Mouse (Mus musculus) hindbrain, postnatal 0 days (tissue): ENCODE results near the gene Arhgap15. TPM values are rescaled to one million over a fixed set of nuclear protein-coding genes. Genes with fewer than 3 reads are reported as not detected.
A peak's percentile ranks its signal among the peaks of the same experiment; 100 is the strongest.

ENCODE experiments used
- ATAC-seq: fragments of 200-750 bp; cut with Nextera tagmentation; 2 replicates; pipeline ENCODE4 v1.8.0; 2017; ENCODE audit warnings: mild to moderate bottlenecking, moderate TSS enrichment, moderate library complexity
- DNase-seq: peaks from one replicate; pipeline ENCODE4 v3.0.0-alpha.2; 2015; ENCODE audit warnings: low spot score
- H3K27ac ChIP-seq: fragments of 300-500 bp; sonication (generic); 2 replicates; pipeline ENCODE4 v1.5.1; 2014; ENCODE audit warnings: mild to moderate bottlenecking
- H3K27me3 ChIP-seq: fragments of 300-500 bp; sonication (generic); 2 replicates; pipeline ENCODE4 v1.6.1; 2014; ENCODE audit warnings: low read length, mixed read lengths; ENCODE audit not compliant: insufficient read depth
- H3K36me3 ChIP-seq: fragments of 300-500 bp; sonication (generic); 2 replicates; pipeline ENCODE4 v1.6.1; 2014; ENCODE audit warnings: low read length, mixed read lengths; ENCODE audit not compliant: insufficient read depth
- H3K4me1 ChIP-seq: fragments of 300-500 bp; sonication (generic); 2 replicates; pipeline ENCODE4 v1.6.1; 2014; ENCODE audit warnings: antibody characterized with exemption, low read length, mixed read lengths; ENCODE audit not compliant: insufficient read depth
- H3K4me2 ChIP-seq: fragments of 300-500 bp; sonication (generic); 2 replicates; pipeline ENCODE4 v1.6.1; 2014; ENCODE audit warnings: low read depth, mild to moderate bottlenecking, low read length, moderate library complexity, mixed read lengths
- H3K4me3 ChIP-seq: fragments of 300-500 bp; sonication (generic); 2 replicates; pipeline ENCODE4 v1.5.1; 2014; ENCODE audit warnings: low read length
- H3K9ac ChIP-seq: fragments of 300-500 bp; sonication (generic); replicated peaks from 2 replicates; pipeline ENCODE4 v1.6.1; 2014; ENCODE audit warnings: mild to moderate bottlenecking, low read length, moderate library complexity, mixed read lengths
- H3K9me3 ChIP-seq: fragments of 300-500 bp; sonication (generic); 2 replicates; pipeline ENCODE4 v1.6.1; 2016; ENCODE audit warnings: low read length, mixed read lengths
- CTCF ChIP-seq: IDR thresholded peaks from 2 replicates; pipeline ENCODE4 v1.5.1; 2016; ENCODE audit warnings: antibody characterized with exemption, control low read depth, low read depth
- WGBS: fragments of 180-500 bp; shearing (Covaris S2); extraction: QIAGEN DNeasy Blood & Tissue Kit; methylation state at CpG from one replicate; pipeline ENCODE4 v1.1.7; 2014; 5-methylcytosine and 5-hydroxymethylcytosine counted together
- polyA plus RNA-seq: library from polyadenylated mRNA; unstranded; fragments of >200 nt; fragmentation: Nextera tagmentation; extraction: Ambion mirVana; gene quantifications from 2 replicates; pipeline ENCODE4 v1.2.1, GENCODE M21; 2015
- total RNA-seq: library from RNA; depleted of rRNA; stranded (reverse); fragments of >200 nt; gene quantifications from 2 replicates; pipeline ENCODE4 v1.2.3, GENCODE M21; 2014

Arhgap15 gene
- total and polyA plus RNA-seq, 2 experiments from 2014 or later: 2.0 to 4.0 TPM

GRCm38 (mm10) chr2:44039522-44040203, 291.0 kb downstream of the Arhgap15 start:
- Histone ChIP-seq H3K4me1 (no peaks in the 10 kb centered on the region), H3K27me3 (no peaks in the 10 kb centered on the region), H3K9ac (no peak overlapping the region), H3K4me2 (no peak overlapping the region), H3K9me3 (no peaks in the 10 kb centered on the region), H3K27ac (no peak overlapping the region), H3K4me3 (no peak overlapping the region), H3K36me3 (no peaks in the 10 kb centered on the region)
- ATAC-seq (no peak), DNase-seq (no peak)
- no peak for TF ChIP-seq CTCF
- 83% methylated on average over 3 of the region's 3 CpGs for WGBS

DNA sequence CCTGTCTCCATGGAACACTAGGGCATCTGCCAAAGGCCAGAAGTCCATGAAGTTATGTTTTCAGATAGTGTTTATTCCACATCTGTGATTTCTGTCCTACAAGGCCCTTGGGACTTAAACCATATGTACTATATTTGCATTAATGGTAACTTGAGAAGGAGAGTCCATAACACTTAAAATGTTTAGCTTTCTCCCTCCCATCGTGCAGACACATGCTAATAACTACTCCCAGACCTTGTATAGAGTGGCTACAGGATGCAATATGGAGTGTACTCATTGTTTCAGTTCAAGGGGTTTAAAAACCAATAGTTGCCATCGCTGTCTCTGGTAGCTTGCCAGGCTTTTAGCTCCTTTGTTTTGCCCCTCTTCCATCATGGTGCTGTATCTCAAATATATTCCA, 295.5 kb downstream of the Arhgap15 start:
- Histone ChIP-seq H3K27me3 (no peaks in the 10 kb centered on the region), H3K9me3 (no peaks in the 10 kb centered on the region), H3K4me2 (no peak overlapping the region), H3K4me3 (no peak overlapping the region), H3K36me3 (no peaks in the 10 kb centered on the region), H3K27ac (no peak overlapping the region), H3K4me1 (no peaks in the 10 kb centered on the region), H3K9ac (no peak overlapping the region)
- WGBS: 73% methylated on average over 2 of the region's 2 CpGs
- ATAC-seq: no peak
- TF ChIP-seq CTCF: no peak
- no peak for DNase-seq

- DNase-seq (no peak), ATAC-seq (no peak)
- H3K27me3 ChIP-seq: no peaks in the 10 kb centered on the region
- no peaks in the 10 kb centered on the region for H3K4me1 ChIP-seq
- no peak for TF ChIP-seq CTCF
- no peak overlapping the region for H3K27ac ChIP-seq
- WGBS: 90% methylated on average over 1 of the region's 1 CpGs
- no peaks in the 10 kb centered on the region for H3K9me3 ChIP-seq
- H3K4me3 ChIP-seq: no peak overlapping the region
- no peaks in the 10 kb centered on the region for H3K36me3 ChIP-seq
- no peak overlapping the region for H3K9ac ChIP-seq
- no peak overlapping the region for H3K4me2 ChIP-seq
Observed at GRCm38 (mm10) chr2:44044634-44045033, 296.0 kb downstream of the Arhgap15 start.

GRCm38 (mm10) chr2:44045231-44045630, 296.6 kb downstream of the Arhgap15 start:
- Histone ChIP-seq H3K9me3 (no peaks in the 10 kb centered on the region), H3K27ac (no peak overlapping the region), H3K36me3 (no peaks in the 10 kb centered on the region), H3K27me3 (no peaks in the 10 kb centered on the region), H3K9ac (no peak overlapping the region), H3K4me1 (no peaks in the 10 kb centered on the region), H3K4me2 (no peak overlapping the region), H3K4me3 (no peak overlapping the region)
- no peak for TF ChIP-seq CTCF
- 75% methylated on average over 1 of the region's 1 CpGs for WGBS
- ATAC-seq (no peak), DNase-seq (no peak)

GRCm38 (mm10) chr2:44060306-44060705, 311.7 kb downstream of the Arhgap15 start:
- Histone ChIP-seq H3K4me3 (no peak overlapping the region), H3K27me3 (no peaks in the 10 kb centered on the region), H3K9me3 (no peaks in the 10 kb centered on the region), H3K4me1 (no peaks in the 10 kb centered on the region), H3K9ac (no peak overlapping the region), H3K27ac (no peak overlapping the region), H3K4me2 (no peak overlapping the region), H3K36me3 (no peaks in the 10 kb centered on the region)
- ATAC-seq (no peak), DNase-seq (no peak)
- no peak for TF ChIP-seq CTCF
- WGBS: 87% methylated on average over 9 of the region's 9 CpGs

DNA sequence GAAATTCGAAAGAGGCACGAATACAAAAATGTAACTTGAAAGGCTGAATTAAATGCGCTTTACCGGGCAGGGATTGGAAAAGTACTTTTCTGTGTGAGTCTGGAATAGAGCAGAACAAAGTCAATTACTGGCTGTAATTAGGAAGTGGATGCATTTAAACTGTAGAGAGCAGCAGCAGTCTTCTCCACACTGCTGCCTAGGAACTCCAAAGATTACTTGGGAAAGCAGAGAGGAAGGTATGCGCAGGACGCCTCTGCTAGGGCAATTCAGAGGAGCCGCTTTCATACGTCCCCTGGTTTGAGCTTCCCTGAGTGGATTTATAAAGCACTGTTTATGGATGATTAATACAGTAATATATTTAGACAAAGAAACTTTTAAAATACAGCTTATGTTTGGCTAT, 312.1 kb downstream of the Arhgap15 start:
- Histone ChIP-seq H3K27ac (no peak overlapping the region), H3K27me3 (no peaks in the 10 kb centered on the region), H3K4me2 (no peak overlapping the region), H3K4me1 (no peaks in the 10 kb centered on the region), H3K9me3 (no peaks in the 10 kb centered on the region), H3K9ac (no peak overlapping the region), H3K4me3 (no peak overlapping the region), H3K36me3 (no peaks in the 10 kb centered on the region)
- ATAC-seq: peak; percentile 59; the same call in 1 of the 2 replicates
- peak; percentile 53 for DNase-seq
- peak; percentile 61 for TF ChIP-seq CTCF
- WGBS: 59% methylated on average over 8 of the region's 8 CpGs

GRCm38 (mm10) chr2:44065067-44065466, 316.4 kb downstream of the Arhgap15 start:
- WGBS: 81% methylated on average over 5 of the region's 5 CpGs
- no peaks in the 10 kb centered on the region for H3K27me3 ChIP-seq
- H3K9me3 ChIP-seq: no peaks in the 10 kb centered on the region
- no peak overlapping the region for H3K27ac ChIP-seq
- H3K36me3 ChIP-seq: no peaks in the 10 kb centered on the region
- no peak for ATAC-seq
- H3K4me2 ChIP-seq: no peak overlapping the region
- no peak overlapping the region for H3K9ac ChIP-seq
- no peak for TF ChIP-seq CTCF
- H3K4me3 ChIP-seq: no peak overlapping the region
- DNase-seq: no peak
- no peaks in the 10 kb centered on the region for H3K4me1 ChIP-seq
